Mouse (Mus musculus) G1E (cell line): ENCODE measurements at regions not wholly inside any gene's neighbourhood (a gene's known extent, or its start where the extent isn't known, plus 50 kb on each side); places are given as distances from the start of the nearest gene placed in this dataset.

Experiments used
- ATAC-seq: 2 replicates; pipeline ENCODE4 v1.8.0; 2016; ENCODE audit warnings: mild to moderate bottlenecking; ENCODE audit not compliant: insufficient number of reproducible peaks, poor library complexity, low FRiP score, severe bottlenecking; ENCODE audit errors: extremely low read depth
- DNase-seq: peaks from one replicate; pipeline ENCODE4 v3.0.0; 2012; ENCODE audit warnings: low spot score
- H3K27me3 ChIP-seq: 2 replicates; pipeline ENCODE4 v1.6.1; 2012; ENCODE audit warnings: mild to moderate bottlenecking, low read length, inconsistent platforms; ENCODE audit not compliant: insufficient read depth
- H3K36me3 ChIP-seq: replicated peaks from 2 replicates; pipeline ENCODE3; 2012; ENCODE audit warnings: mild to moderate bottlenecking, inconsistent platforms
- H3K4me1 ChIP-seq: 2 replicates; pipeline ENCODE4 v1.6.1; 2012; ENCODE audit warnings: low read depth, low read length, inconsistent platforms, mixed read lengths; ENCODE audit not compliant: insufficient read depth
- H3K4me3 ChIP-seq: 2 replicates; pipeline ENCODE4 v1.5.1; 2012; ENCODE audit warnings: low read depth, mild to moderate bottlenecking, inconsistent platforms, low read length, moderate library complexity, mixed read lengths
- H3K9me3 ChIP-seq: replicated peaks from 2 replicates; pipeline ENCODE4 v1.6.1; 2012; ENCODE audit warnings: inconsistent platforms
- CTCF ChIP-seq: IDR thresholded peaks from 2 replicates; pipeline ENCODE4 v1.5.1; 2012; ENCODE audit warnings: low read depth, low read length, inconsistent platforms, mixed read lengths
- GATA1 ChIP-seq: IDR thresholded peaks from 2 replicates; pipeline ENCODE4 v1.6.1; 2012; ENCODE audit warnings: borderline replicate concordance, low read length, inconsistent platforms, mixed read lengths
- GATA2 ChIP-seq: IDR thresholded peaks from 2 replicates; pipeline ENCODE4 v1.6.1; 2012; ENCODE audit warnings: low read depth, low read length, inconsistent platforms, borderline replicate concordance
- POLR2AphosphoS5 ChIP-seq: IDR thresholded peaks from 2 replicates; pipeline ENCODE4 v1.6.1; 2012; ENCODE audit warnings: low read depth, low read length, inconsistent platforms; ENCODE audit not compliant: insufficient replicate concordance
- TAL1 ChIP-seq: conservative IDR thresholded peaks from 2 replicates; pipeline ENCODE4 v1.6.1; 2012; ENCODE audit warnings: low read depth, low read length, inconsistent platforms, mixed read lengths

GRCm38 (mm10) chr8:126742081-126742480, 148.3 kb upstream of the Irf2bp2 start:
- no peaks in the 10 kb centered on the region for H3K36me3 ChIP-seq
- peaks cover 6% of the 10 kb centered on the region; the same call in 1 of the 2 replicates for H3K4me1 ChIP-seq
- no peak for ATAC-seq
- no peak overlapping the region for H3K4me3 ChIP-seq
- no peak for TF ChIP-seq TAL1
- no peak for TF ChIP-seq GATA2
- TF ChIP-seq POLR2AphosphoS5 = no peak
- no peak for TF ChIP-seq CTCF
- TF ChIP-seq GATA1 = no peak
- H3K27me3 ChIP-seq = peaks cover 57% of the 10 kb centered on the region
- H3K9me3 ChIP-seq = no peaks in the 10 kb centered on the region
- no peak for DNase-seq

GRCm38 (mm10) chr8:126741031-126741430, 147.2 kb upstream of the Irf2bp2 start:
- Histone ChIP-seq H3K9me3 (no peaks in the 10 kb centered on the region), H3K4me1 (peaks cover 14% of the 10 kb centered on the region), H3K27me3 (peaks cover 57% of the 10 kb centered on the region), H3K36me3 (no peaks in the 10 kb centered on the region), H3K4me3 (no peak overlapping the region)
- no peak for ATAC-seq
- no peak for DNase-seq
- TF ChIP-seq TAL1 (no peak), GATA1 (no peak), CTCF (no peak), GATA2 (no peak), POLR2AphosphoS5 (no peak)

GRCm38 (mm10) chr8:126739768-126740167, 146.0 kb upstream of the Irf2bp2 start:
- TF ChIP-seq POLR2AphosphoS5 (no peak), GATA1 (no peak), CTCF (no peak), TAL1 (no peak), GATA2 (no peak)
- H3K27me3 ChIP-seq = peaks cover 57% of the 10 kb centered on the region
- H3K4me3 ChIP-seq = no peak overlapping the region
- no peak for ATAC-seq
- no peaks in the 10 kb centered on the region for H3K36me3 ChIP-seq
- no peak for DNase-seq
- H3K9me3 ChIP-seq = no peaks in the 10 kb centered on the region
- H3K4me1 ChIP-seq = peaks cover 25% of the 10 kb centered on the region

GRCm38 (mm10) chr8:126737032-126737431, 143.2 kb upstream of the Irf2bp2 start:
- peaks cover 43% of the 10 kb centered on the region for H3K27me3 ChIP-seq

GRCm38 (mm10) chr8:126736441-126736962, 142.7 kb upstream of the Irf2bp2 start:
- DNase-seq (no peak), ATAC-seq (0 out of 2 replicates have a peak, but pooled peaks have one; percentile 26)
- TF ChIP-seq GATA2 (no peak), POLR2AphosphoS5 (no peak), CTCF (no peak), GATA1 (no peak), TAL1 (no peak)
- Histone ChIP-seq H3K9me3 (no peaks in the 10 kb centered on the region), H3K27me3 (peaks cover 41% of the 10 kb centered on the region), H3K4me1 (peaks cover 23% of the 10 kb centered on the region), H3K36me3 (no peaks in the 10 kb centered on the region), H3K4me3 (no peak overlapping the region)

More at GRCm38 (mm10) chr8:126737032-126737431, 143.2 kb upstream of the Irf2bp2 start:
- DNase-seq (no peak), ATAC-seq (no peak)
- Histone ChIP-seq H3K4me3 (no peak overlapping the region), H3K36me3 (no peaks in the 10 kb centered on the region), H3K4me1 (peaks cover 23% of the 10 kb centered on the region), H3K9me3 (no peaks in the 10 kb centered on the region)
- TF ChIP-seq GATA2 = no peak
- TF ChIP-seq CTCF = no peak
- TF ChIP-seq GATA1 = no peak
- no peak for TF ChIP-seq POLR2AphosphoS5
- TF ChIP-seq TAL1 = no peak

- Histone ChIP-seq H3K27me3 (peaks cover 40% of the 10 kb centered on the region), H3K36me3 (no peaks in the 10 kb centered on the region), H3K4me1 (peaks cover 25% of the 10 kb centered on the region), H3K9me3 (no peaks in the 10 kb centered on the region), H3K4me3 (no peak overlapping the region)
- no peak for TF ChIP-seq GATA1
- TF ChIP-seq GATA2 = no peak
- no peak for TF ChIP-seq TAL1
- ATAC-seq (no peak), DNase-seq (no peak)
These were observed 142.0 kb upstream of the Irf2bp2 start for GRCm38 (mm10) chr8:126735488-126736440.
